Mouse (Mus musculus): ENCODE data around the gene Asic2. TPM values are rescaled to one million over a fixed set of nuclear protein-coding genes. Genes with fewer than 3 reads are reported as not detected.

Gene Asic2
- total and polyA plus RNA-seq, 3 experiments: not detected

- Histone ChIP-seq H3K4me1 (ENCODE audit: control insufficient read depth in 1 of 2, insufficient read depth in 2 of 2, low read length in 2 of 2) (no peaks in the 10 kb centered on the region), H3K27me3 (ENCODE audit: control insufficient read depth in 1 of 2, insufficient read depth in 2 of 2, low read length in 2 of 2) (no peaks in the 10 kb centered on the region), H3K36me3 (ENCODE audit: control insufficient read depth in 1 of 2, insufficient read depth in 2 of 2, low read length in 2 of 2) (no peaks in the 10 kb centered on the region), H3K4me3 (ENCODE audit: control insufficient read depth in 1 of 2, insufficient read depth in 1 of 2, low read depth in 2 of 2, low read length in 2 of 2) (no peak overlapping the region), H3K79me2 (ENCODE audit: control insufficient read depth, insufficient read depth, low read length, poor library complexity) (no peaks in the 10 kb centered on the region), H3K27ac (ENCODE audit: control insufficient read depth, low read depth, low read length) (no peak overlapping the region), H3K9me3 (replicated peaks; ENCODE audit: insufficient read depth, low read length) (no peaks in the 10 kb centered on the region), H3K9ac (ENCODE audit: control insufficient read depth, low read depth, low read length, poor library complexity, severe bottlenecking) (no peak overlapping the region)
- TF ChIP-seq MYB (IDR thresholded peaks at IDR 0.05; ENCODE audit: low read depth, low read length) (no peak), MXI1 (IDR thresholded peaks at IDR 0.05; ENCODE audit: low read depth, low read length) (no peak), CHD2 (IDR thresholded peaks at IDR 0.05; ENCODE audit: low read length) (no peak), TCF12 (IDR thresholded peaks at IDR 0.05; ENCODE audit: low read depth, low read length) (no peak), ZKSCAN1 (IDR thresholded peaks at IDR 0.05; ENCODE audit: low read depth, low read length) (no peak), POLR2AphosphoS5 (IDR thresholded peaks at IDR 0.05; ENCODE audit: borderline replicate concordance, low read depth, low read length) (no peak), ETS1 (IDR thresholded peaks at IDR 0.05; ENCODE audit: low read depth, low read length) (no peak), UBTF (IDR thresholded peaks at IDR 0.05; ENCODE audit: borderline replicate concordance, insufficient read depth, low read depth, low read length) (no peak), HCFC1 (IDR thresholded peaks at IDR 0.05; ENCODE audit: low read depth, low read length) (no peak), NELFE (IDR thresholded peaks at IDR 0.05; ENCODE audit: low read depth, low read length) (no peak), USF1 (IDR thresholded peaks at IDR 0.05; ENCODE audit: low read depth, low read length) (no peak), KAT2A (conservative IDR thresholded peaks at IDR 0.05; ENCODE audit: low read depth, low read length) (no peak), ZMIZ1 (IDR thresholded peaks at IDR 0.05; ENCODE audit: low read depth, low read length) (no peak), EP300 (IDR thresholded peaks at IDR 0.05; ENCODE audit: low read depth in 1 of 2, low read length in 2 of 2) (no peak), POLR2AphosphoS2 (IDR thresholded peaks at IDR 0.05; ENCODE audit: low read length) (no peak)
- no peak for DNase-seq (ENCODE audit: low read depth, low spot score)
These were observed 816.8 kb downstream of the Asic2 start for GRCm38 (mm10) chr11:81151286-81152020.

- H3K9ac ChIP-seq (ENCODE audit: control insufficient read depth, low read depth, low read length, poor library complexity, severe bottlenecking): no peak overlapping the region
- peaks cover 2% of the 10 kb centered on the region; the same call in 1 of the 2 replicates for H3K9me3 ChIP-seq (replicated peaks; ENCODE audit: insufficient read depth, low read length)
- no peaks in the 10 kb centered on the region for H3K4me1 ChIP-seq (ENCODE audit: control insufficient read depth in 1 of 2, insufficient read depth in 2 of 2, low read length in 2 of 2)
- no peak overlapping the region for H3K27ac ChIP-seq (ENCODE audit: control insufficient read depth, low read depth, low read length)
- no peak overlapping the region for H3K4me3 ChIP-seq (ENCODE audit: control insufficient read depth in 1 of 2, insufficient read depth in 1 of 2, low read depth in 2 of 2, low read length in 2 of 2)
- no peak for DNase-seq (ENCODE audit: low read depth, low spot score)
- no peaks in the 10 kb centered on the region for H3K27me3 ChIP-seq (ENCODE audit: control insufficient read depth in 1 of 2, insufficient read depth in 2 of 2, low read length in 2 of 2)
- no peaks in the 10 kb centered on the region for H3K36me3 ChIP-seq (ENCODE audit: control insufficient read depth in 1 of 2, insufficient read depth in 2 of 2, low read length in 2 of 2)
- no peaks in the 10 kb centered on the region for H3K79me2 ChIP-seq (ENCODE audit: control insufficient read depth, insufficient read depth, low read length, poor library complexity)
- no peak for TF ChIP-seq ELF1 (IDR thresholded peaks at IDR 0.05; ENCODE audit: low read depth, low read length)
- TF ChIP-seq POLR2AphosphoS2 (IDR thresholded peaks at IDR 0.05; ENCODE audit: low read length): no peak
- no peak for TF ChIP-seq HCFC1 (IDR thresholded peaks at IDR 0.05; ENCODE audit: low read depth, low read length)
- no peak for TF ChIP-seq MXI1 (IDR thresholded peaks at IDR 0.05; ENCODE audit: low read depth, low read length)
- TF ChIP-seq MAZ (IDR thresholded peaks at IDR 0.05; ENCODE audit: low read depth, low read length): no peak
- no peak for TF ChIP-seq SIN3A (IDR thresholded peaks at IDR 0.05; ENCODE audit: low read length)
- no peak for TF ChIP-seq TAL1 (IDR thresholded peaks at IDR 0.05; ENCODE audit: low read length)
These were observed 817.6 kb downstream of the Asic2 start for GRCm38 (mm10) chr11:81150621-81151020.
